Mouse (Mus musculus) heart, embryonic 10.5 days (tissue): ENCODE data around the gene Ric1. TPM values are rescaled to one million over a fixed set of nuclear protein-coding genes. Genes with fewer than 3 reads are reported as not detected.
"Not testable (repeated sequence)": the region's sequence is repeated elsewhere in the genome, so short reads cannot be mapped to it uniquely, and the experiment has no call there.

Source experiments
- DNase-seq: peaks from one replicate; pipeline ENCODE4 v3.0.0-alpha.2; 2017; ENCODE audit warnings: low spot score
- H3K27ac ChIP-seq: fragments of 300-500 bp; sonication (generic); 2 replicates; pipeline ENCODE4 v1.5.1; 2016; ENCODE audit warnings: mild to moderate bottlenecking
- H3K27me3 ChIP-seq: fragments of 300-500 bp; sonication (generic); 2 replicates; pipeline ENCODE4 v1.6.1; 2016; ENCODE audit warnings: mild to moderate bottlenecking; ENCODE audit not compliant: poor library complexity, insufficient read depth, severe bottlenecking
- H3K36me3 ChIP-seq: fragments of 300-500 bp; sonication (generic); 2 replicates; pipeline ENCODE4 v1.6.1; 2016; ENCODE audit warnings: mild to moderate bottlenecking, moderate library complexity
- H3K4me1 ChIP-seq: fragments of 300-500 bp; sonication (generic); 2 replicates; pipeline ENCODE4 v1.6.1; 2016; ENCODE audit warnings: mild to moderate bottlenecking
- H3K4me3 ChIP-seq: fragments of 300-500 bp; sonication (generic); 2 replicates; pipeline ENCODE4 v1.5.1; 2016; ENCODE audit warnings: mild to moderate bottlenecking, moderate library complexity
- H3K9me3 ChIP-seq: fragments of 300-500 bp; sonication (generic); 2 replicates; pipeline ENCODE4 v1.6.1; 2016; ENCODE audit warnings: mild to moderate bottlenecking, moderate library complexity
- WGBS: fragments of 180-500 bp; shearing (Covaris S2); methylation state at CpG from one replicate; pipeline ENCODE4 v1.1.7; 2016; 5-methylcytosine and 5-hydroxymethylcytosine counted together
- polyA plus RNA-seq: library from polyadenylated mRNA; unstranded; fragments of >200 nt; fragmentation: Nextera tagmentation; extraction: Ambion mirVana; gene quantifications from 2 replicates; pipeline ENCODE4 v1.2.1, GENCODE M21; 2016

Ric1 gene
- polyA plus RNA-seq, 1 experiment from 2014 or later, result 8.9 TPM

DNA sequence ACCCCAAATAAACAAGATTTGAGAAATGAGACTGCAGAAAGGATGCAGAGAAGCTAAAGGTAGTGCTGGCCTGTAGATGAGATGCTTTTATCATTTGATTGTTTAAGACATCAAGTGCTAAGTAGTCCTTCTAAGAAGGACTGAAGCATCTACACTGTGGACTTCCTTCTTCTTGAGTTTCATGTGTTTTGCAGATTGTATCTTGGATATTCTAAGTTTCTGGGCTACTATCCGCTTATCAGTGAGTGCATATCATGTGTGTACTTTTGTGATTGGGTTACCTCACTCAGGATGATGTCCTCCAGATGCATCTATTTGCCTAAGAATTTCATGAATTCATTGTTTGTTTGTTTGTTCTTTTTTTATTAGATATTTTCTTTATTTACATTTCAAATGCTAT is 29.9 kb downstream of the Ric1 start:
- H3K4me3 ChIP-seq, H3K9me3 ChIP-seq, H3K27ac ChIP-seq, H3K4me1 ChIP-seq, H3K36me3 ChIP-seq, H3K27me3 ChIP-seq, DNase-seq: not testable (repeated sequence)
- WGBS, result 88% methylated on average over 1 of the region's 1 CpGs

DNA sequence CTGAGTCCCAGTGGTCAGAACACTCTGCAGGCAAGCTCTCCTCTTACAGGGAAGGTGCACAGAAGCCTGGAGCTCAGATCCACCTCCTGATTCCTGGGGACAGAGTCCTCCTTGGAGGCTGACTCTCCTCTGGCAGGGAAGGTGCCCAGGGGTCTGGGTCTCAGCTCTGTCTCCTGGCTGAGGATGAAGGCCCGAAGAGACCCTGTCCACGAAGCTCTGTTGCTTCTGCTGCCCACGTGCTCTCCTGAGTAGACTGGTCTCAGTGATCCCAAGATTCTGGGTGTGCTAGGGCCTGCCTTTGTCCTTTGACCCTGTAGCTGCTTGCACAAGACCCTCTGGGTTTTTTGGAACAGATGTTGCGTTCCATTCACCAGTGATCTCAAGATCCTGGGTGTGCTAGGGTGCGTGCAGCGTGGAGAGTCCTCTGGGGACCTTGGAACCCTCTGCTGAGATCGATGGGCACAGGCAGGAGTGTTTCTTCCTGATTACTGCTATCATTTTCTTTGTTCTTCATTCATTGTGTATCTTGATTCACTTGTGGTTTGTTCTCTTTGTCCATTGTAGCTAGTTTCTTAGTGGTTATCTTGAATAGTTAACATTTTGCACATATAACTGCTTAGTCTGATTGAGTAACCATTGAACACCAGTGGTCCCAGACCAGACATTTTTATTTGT is 35.2 kb downstream of the Ric1 start:
- WGBS, result 91% methylated on average over 7 of the region's 7 CpGs
- H3K27ac ChIP-seq, H3K36me3 ChIP-seq, H3K4me3 ChIP-seq, DNase-seq, H3K4me1 ChIP-seq, H3K27me3 ChIP-seq, H3K9me3 ChIP-seq: not testable (repeated sequence)

DNA sequence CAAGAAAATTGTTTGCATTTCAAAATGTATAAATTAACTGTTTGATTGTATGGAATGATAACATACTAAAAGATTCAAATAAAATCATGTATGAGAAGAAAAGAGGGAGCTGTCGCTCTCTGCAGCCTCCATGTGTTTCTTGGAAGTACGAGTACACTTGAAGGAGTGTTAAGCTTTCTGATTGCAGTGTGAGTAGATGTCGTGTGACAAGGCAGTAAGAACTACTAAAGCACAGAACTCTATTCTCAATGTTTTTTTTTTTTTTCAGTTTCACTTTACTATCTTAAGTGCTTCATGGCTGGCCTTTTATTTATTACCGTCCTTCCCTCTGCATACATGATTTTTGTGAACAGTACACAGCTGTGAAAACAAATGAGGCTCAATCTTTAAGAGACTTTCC is 40.1 kb downstream of the Ric1 start:
- Histone ChIP-seq H3K27me3 (no peaks in the 10 kb centered on the region), H3K27ac (no peak overlapping the region), H3K36me3 (peaks cover 4% of the 10 kb centered on the region; the same call in 1 of the 2 replicates), H3K4me1 (no peaks in the 10 kb centered on the region), H3K4me3 (no peak overlapping the region), H3K9me3 (no peaks in the 10 kb centered on the region)
- no peak for DNase-seq
- 72% methylated on average over 4 of the region's 4 CpGs for WGBS

GRCm38 (mm10) chr19:29562603-29563002 is 40.5 kb downstream of the Ric1 start:
- Histone ChIP-seq H3K27ac (no peak overlapping the region), H3K4me3 (no peak overlapping the region), H3K4me1 (no peaks in the 10 kb centered on the region), H3K9me3 (no peaks in the 10 kb centered on the region), H3K36me3 (peaks cover 4% of the 10 kb centered on the region; the same call in 1 of the 2 replicates), H3K27me3 (no peaks in the 10 kb centered on the region)
- 69% methylated on average over 3 of the region's 3 CpGs for WGBS
- DNase-seq, result no peak

DNA sequence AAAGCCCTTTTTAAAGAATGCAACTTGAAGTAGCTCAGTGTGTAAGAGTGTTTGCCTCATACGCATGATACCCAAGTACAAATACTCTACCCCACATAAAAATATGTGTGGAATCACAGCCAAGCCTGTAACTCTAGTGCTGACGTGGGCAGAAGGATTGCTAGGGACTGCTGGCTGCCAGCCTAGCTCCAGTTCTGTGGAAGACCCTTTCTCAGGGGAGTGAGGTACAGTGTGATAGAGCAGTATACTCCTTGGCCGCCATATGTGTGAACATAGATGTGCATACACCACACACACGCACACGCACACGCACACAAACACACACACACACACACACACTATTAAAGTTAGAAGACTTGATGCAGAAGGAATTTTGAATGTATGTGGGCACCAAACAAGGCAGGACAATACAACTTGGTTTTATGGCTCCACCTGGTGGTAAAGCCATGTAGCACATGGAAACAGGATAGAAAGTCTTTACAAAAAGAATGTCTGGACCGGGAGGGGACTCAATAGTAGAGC is 41.2 kb downstream of the Ric1 start:
- no peak for DNase-seq
- WGBS, result 66% methylated on average over 7 of the region's 7 CpGs
- H3K9me3 ChIP-seq, result no peaks in the 10 kb centered on the region
- H3K27ac ChIP-seq, result no peak overlapping the region
- H3K27me3 ChIP-seq, result no peaks in the 10 kb centered on the region
- H3K4me3 ChIP-seq, result no peak overlapping the region
- H3K4me1 ChIP-seq, result no peaks in the 10 kb centered on the region
- peaks cover 10% of the 10 kb centered on the region; the same call in 1 of the 2 replicates for H3K36me3 ChIP-seq

DNA sequence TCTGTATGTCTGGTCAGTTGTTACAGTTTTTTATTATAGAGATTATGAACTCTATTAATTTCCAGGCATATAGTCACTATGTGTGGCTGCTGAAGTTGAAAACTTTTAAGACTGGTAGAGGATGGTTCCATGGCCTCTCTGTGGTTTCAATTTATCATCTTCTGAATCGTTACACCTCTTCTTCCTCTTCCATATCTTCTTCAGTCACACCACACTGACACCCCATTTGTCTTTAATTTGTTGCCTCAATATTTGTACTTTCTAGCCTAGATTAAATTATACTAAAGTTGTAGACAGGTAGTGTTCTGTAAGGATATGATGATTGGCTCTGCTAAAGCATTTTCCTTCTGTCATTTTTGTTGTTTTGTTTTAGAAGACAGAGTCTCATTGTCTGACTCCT is 44.4 kb downstream of the Ric1 start:
- 82% methylated on average over 1 of the region's 1 CpGs for WGBS
- Histone ChIP-seq H3K9me3 (no peaks in the 10 kb centered on the region), H3K4me1 (no peaks in the 10 kb centered on the region), H3K27ac (no peak overlapping the region), H3K4me3 (no peak overlapping the region), H3K27me3 (no peaks in the 10 kb centered on the region), H3K36me3 (peaks cover 28% of the 10 kb centered on the region)
- no peak for DNase-seq

- H3K36me3 ChIP-seq, result peaks cover 39% of the 10 kb centered on the region
- no peak for DNase-seq
- 83% methylated on average over 2 of the region's 2 CpGs for WGBS
These were observed 60.4 kb downstream of the Ric1 start for GRCm38 (mm10) chr19:29582439-29582838.

GRCm38 (mm10) chr19:29583734-29584133 is 61.7 kb downstream of the Ric1 start:
- Histone ChIP-seq H3K36me3 (peaks cover 43% of the 10 kb centered on the region), H3K27ac (no peak overlapping the region), H3K4me1 (no peaks in the 10 kb centered on the region), H3K4me3 (no peak overlapping the region), H3K9me3 (no peaks in the 10 kb centered on the region), H3K27me3 (no peaks in the 10 kb centered on the region)
- 83% methylated on average over 6 of the region's 6 CpGs for WGBS
- no peak for DNase-seq

More at GRCm38 (mm10) chr19:29582439-29582838, 60.4 kb downstream of the Ric1 start:
- Histone ChIP-seq H3K9me3 (no peaks in the 10 kb centered on the region), H3K4me3 (no peak overlapping the region), H3K27me3 (no peaks in the 10 kb centered on the region), H3K27ac (no peak overlapping the region), H3K4me1 (no peaks in the 10 kb centered on the region)

DNA sequence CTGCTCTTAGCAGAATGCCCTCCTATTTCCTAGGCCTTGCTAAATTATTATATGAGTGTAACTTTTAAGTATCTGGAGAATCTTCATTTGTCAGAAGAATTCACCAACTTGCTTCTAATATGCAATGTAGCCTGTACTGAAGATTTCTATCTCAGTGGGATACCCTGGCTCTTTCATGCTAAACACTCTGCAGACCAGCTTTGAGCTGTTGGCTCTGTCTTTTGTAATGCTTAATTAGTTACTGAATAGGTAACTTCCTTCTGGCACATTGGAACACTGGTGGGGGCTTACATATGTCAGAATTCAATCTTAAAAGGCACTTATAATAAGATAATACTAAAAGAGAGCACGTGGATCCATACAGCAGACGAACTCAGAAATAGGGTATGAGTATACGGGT is 71.7 kb downstream of the Ric1 start:
- not testable (repeated sequence) for H3K27ac ChIP-seq, H3K9me3 ChIP-seq, H3K4me3 ChIP-seq, DNase-seq, H3K4me1 ChIP-seq
- peaks cover 54% of the 10 kb centered on the region for H3K36me3 ChIP-seq
- H3K27me3 ChIP-seq, result peaks cover 12% of the 10 kb centered on the region; the same call in 1 of the 2 replicates
- 82% methylated on average over 3 of the region's 3 CpGs for whole genome bisulfite sequencing

DNA sequence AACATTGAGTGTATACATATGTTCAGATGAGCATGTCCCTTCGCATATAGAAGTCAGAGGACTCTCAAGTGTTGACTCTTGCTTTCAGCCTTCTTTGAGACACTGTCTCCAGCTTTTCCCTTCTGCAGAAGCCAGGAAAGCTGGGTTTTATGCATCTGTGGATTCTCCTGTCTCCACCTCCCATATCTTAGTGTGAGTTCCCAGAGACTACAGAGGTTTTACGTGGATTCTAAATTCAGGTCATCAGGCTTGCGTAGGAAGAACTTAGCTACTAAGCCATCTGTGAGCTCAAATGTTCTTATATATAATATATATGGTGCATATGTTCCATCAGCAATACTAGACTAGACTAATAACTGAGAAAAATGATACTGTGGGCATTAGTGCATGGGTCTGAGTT is 74.2 kb downstream of the Ric1 start:
- DNase-seq, result no peak
- no peak overlapping the region for H3K27ac ChIP-seq
- H3K27me3 ChIP-seq, result peaks cover 15% of the 10 kb centered on the region
- no peaks in the 10 kb centered on the region for H3K4me1 ChIP-seq
- H3K4me3 ChIP-seq, result no peak overlapping the region
- WGBS, result 93% methylated on average over 3 of the region's 3 CpGs
- H3K9me3 ChIP-seq, result no peaks in the 10 kb centered on the region
- peaks cover 58% of the 10 kb centered on the region for H3K36me3 ChIP-seq

- WGBS, result 94% methylated on average over 2 of the region's 2 CpGs
- Histone ChIP-seq H3K9me3 (no peaks in the 10 kb centered on the region), H3K36me3 (peaks cover 57% of the 10 kb centered on the region), H3K4me3 (no peak overlapping the region), H3K27me3 (peaks cover 20% of the 10 kb centered on the region), H3K27ac (no peak overlapping the region), H3K4me1 (no peaks in the 10 kb centered on the region)
- DNase-seq, result no peak
These were observed 74.9 kb downstream of the Ric1 start for GRCm38 (mm10) chr19:29596985-29597384.

GRCm38 (mm10) chr19:29598981-29599380 is 76.9 kb downstream of the Ric1 start:
- 88% methylated on average over 5 of the region's 5 CpGs for WGBS
- no peaks in the 10 kb centered on the region for H3K9me3 ChIP-seq

GRCm38 (mm10) chr19:29603548-29604353 is 81.7 kb downstream of the Ric1 start:
- Histone ChIP-seq H3K4me1 (no peaks in the 10 kb centered on the region), H3K9me3 (no peaks in the 10 kb centered on the region), H3K36me3 (peaks cover 47% of the 10 kb centered on the region), H3K27ac (no peak overlapping the region), H3K27me3 (peaks cover 54% of the 10 kb centered on the region), H3K4me3 (no peak overlapping the region)
- no peak for DNase-seq
- 77% methylated on average over 14 of the region's 14 CpGs for WGBS

More at GRCm38 (mm10) chr19:29598981-29599380, 76.9 kb downstream of the Ric1 start:
- H3K27ac ChIP-seq, result no peak overlapping the region
- H3K4me1 ChIP-seq, result no peaks in the 10 kb centered on the region
- DNase-seq, result no peak
- peaks cover 40% of the 10 kb centered on the region for H3K27me3 ChIP-seq
- no peak overlapping the region for H3K4me3 ChIP-seq
- H3K36me3 ChIP-seq, result peaks cover 77% of the 10 kb centered on the region
